Mouse (Mus musculus) thymus, adult 18-20 months (tissue): ENCODE data around the gene Camkk2.

ENCODE experiments used
- DNase-seq, 2 experiments: peaks; one replicate each; pipeline ENCODE4 v3.0.0; 2022; ENCODE audit warnings: mixed read lengths in 2 of 2

Gene Camkk2

GRCm38 (mm10) chr5:122733881-122734280 is 45.3 kb downstream of the Camkk2 start:
- DNase-seq: peak; percentile 32 to 42

DNA sequence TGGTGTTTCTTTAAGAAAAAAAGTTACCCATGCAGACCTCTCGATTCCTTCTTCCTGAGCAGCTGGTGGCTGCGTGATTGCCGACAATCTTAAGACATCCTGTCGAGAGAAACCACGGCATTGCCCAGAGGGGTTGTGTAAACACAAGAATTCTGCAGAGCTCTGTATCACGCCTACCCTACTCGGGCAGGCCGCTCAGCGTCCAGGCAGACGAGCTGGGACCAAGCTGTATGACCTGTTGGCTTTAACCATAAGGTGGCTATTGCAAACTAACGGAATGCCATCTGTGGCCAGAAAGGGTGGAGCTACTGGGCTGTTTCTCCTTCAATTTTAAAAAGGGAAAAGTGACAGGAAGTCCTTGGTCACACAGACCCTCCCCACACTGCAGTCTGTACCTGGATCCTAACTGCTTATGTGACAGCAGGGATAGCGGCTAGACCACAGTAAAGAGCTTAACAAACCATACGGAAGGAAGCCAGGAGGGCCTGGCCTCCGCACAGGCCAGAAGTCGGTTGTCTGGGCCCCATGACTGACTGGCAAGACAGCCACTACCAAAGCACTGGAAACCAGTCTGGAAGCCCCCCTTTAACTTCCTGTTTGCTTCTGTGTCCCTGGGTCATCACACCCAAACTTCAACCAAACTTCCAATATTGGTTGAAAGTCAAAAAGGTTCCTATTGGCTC is 47.1 kb downstream of the Camkk2 start:
- DNase-seq: peak; percentile 32 to 53

GRCm38 (mm10) chr5:122731321-122731720 is 47.9 kb downstream of the Camkk2 start:
- DNase-seq: peak; percentile 46 to 56

- no peak for DNase-seq
Measured at GRCm38 (mm10) chr5:122730776-122731175, 48.4 kb downstream of the Camkk2 start.

DNA sequence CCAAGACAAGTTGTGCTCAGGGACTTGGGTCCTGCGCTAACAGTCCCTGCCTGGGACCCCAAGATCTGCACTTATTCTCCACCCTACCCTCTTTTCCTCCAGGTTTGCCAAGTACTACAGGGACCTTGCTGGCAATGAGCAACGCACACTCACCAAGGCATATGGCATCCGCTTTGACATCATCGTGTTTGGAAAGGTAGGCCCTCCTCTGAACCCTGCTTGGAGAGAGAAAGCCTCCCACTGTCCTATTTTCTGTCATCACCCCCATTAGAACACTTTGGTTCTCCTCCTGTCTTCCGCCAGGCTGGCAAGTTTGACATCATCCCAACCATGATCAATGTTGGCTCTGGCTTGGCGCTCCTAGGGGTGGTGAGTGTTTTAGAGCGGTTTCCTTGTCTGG is 52.1 kb downstream of the Camkk2 start:
- DNase-seq: no peak

- no peak for DNase-seq
Measured at GRCm38 (mm10) chr5:122726595-122726994, 52.6 kb downstream of the Camkk2 start.

DNA sequence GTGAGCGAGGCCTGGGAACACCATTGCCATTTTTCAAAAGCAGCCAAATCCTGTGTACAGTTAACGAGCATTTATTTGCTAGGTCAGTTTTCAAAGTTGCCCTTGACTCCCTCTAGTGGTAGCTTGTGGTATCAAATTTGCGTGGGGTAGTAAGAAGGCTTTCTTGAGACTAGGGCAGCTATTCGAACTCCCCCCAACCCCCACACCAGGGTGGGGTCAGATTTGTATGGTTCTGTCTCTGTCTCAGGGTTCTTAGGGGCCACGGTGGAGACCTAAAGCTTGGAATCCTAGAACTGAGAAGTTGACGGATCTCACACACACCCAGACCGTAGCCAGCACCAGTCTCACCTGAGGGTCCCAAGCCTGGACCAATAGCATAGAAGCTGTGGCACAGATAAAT is 53.1 kb downstream of the Camkk2 start:
- DNase-seq: peak in 1 of 2 experiments; percentile 33

DNA sequence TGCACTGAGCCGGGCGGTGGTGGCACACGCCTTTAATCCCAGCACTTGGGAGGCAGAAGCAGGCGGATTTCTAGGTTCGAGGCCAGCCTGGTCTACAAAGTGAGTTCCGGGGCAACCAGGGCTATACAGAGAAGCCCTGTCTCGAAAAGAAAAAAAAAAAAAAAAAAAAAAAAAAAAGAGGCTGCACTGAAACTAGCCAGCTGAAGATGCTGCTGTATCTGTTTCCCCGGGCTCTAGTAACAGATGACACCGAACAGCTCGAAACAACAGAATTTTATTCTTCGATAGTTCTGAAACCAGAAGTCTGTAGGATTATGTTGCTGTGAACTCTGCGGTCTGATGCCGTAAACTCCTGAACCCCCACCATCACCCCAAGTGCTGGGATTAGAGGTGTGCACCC is 53.8 kb downstream of the Camkk2 start:
- DNase-seq: no peak

DNA sequence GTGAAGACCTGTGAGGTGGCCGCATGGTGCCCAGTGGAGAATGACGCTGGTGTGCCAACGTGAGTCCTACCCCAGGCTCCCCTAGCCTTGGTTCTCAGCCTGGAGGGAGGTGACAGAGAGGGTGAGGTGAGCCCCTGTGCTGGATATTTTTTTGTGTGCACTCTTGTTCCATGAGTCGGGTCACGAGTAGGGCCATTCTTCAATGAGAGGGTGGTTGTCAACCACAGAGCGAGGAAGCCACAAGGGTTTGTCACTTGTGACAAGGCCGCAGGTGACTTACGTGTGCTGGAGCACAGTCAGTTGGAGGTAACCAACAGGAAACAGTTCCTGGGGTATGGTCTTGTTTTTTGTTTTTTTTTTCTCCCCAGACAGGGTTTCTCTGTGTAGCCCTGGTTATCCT is 60.0 kb downstream of the Camkk2 start:
- DNase-seq: peak in 1 of 2 experiments; percentile 30

GRCm38 (mm10) chr5:122718400-122718799 is 60.8 kb downstream of the Camkk2 start:
- no peak for DNase-seq

DNA sequence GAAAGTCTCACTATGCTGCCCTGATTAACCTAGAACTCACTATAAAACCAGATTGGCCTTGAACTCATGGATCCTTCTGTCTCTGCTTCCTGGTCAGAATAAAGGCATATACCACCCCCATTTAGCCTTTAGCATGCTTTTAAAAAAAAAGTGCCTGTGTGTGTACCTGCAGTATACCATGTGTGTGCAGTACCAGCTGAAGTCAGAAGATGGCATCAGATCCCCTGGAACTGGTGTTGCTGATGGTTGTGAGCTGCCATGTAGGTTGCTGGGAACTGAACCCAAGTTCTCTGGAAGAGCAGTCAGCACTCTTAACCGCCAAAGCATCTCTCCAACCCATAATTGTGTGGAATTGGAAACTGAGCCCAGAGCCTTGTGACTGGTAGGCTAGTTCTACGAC is 62.4 kb downstream of the Camkk2 start:
- no peak for DNase-seq

- DNase-seq: no peak
Measured at GRCm38 (mm10) chr5:122715723-122716122, 63.5 kb downstream of the Camkk2 start.

GRCm38 (mm10) chr5:122708819-122709218 is 70.4 kb downstream of the Camkk2 start:
- DNase-seq: no peak

DNA sequence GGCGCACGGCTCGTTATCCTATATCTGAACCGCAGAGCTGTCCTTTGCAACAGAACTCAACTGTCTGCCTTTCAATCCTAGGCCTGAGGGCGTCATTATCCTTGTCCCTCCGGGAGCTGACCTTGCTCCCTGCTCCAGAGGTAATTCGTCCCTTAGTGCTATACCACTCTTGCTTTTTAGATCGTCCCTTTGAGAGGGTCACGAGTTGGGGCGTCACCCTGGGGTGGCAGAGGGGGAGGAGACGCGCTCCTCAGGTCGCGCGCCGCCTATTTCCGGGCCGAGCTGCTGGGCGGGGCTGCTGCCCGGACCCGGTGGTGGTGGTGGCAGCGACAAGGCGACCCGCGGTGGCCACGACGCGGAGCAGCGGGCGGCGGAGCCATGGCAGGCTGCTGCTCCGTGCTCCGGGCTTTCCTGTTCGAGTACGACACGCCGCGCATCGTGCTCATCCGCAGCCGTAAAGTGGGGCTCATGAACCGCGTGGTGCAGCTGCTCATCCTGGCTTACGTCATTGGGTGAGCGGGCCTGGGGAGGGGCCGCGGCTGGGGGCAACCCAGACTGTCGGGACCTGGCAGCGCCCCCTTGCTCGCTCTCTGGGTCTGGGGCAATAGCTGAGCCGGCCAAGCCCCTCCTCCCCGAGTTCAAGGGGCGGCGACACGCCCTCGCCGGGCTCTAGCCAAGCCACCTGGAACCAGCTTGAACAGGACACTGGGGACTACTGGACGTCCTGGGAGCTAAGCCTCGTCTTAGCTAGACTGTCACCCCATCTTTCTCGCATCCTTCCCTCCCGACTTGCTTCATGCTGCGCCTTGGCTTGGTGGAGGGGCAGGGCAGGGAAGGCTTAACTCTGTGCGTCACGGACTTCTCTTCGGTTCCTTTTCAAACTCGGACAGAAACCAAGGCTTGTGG is 71.7 kb downstream of the Camkk2 start, which contains the start of gene P2rx4:
Gene P2rx4, plus strand, starts transcription at position 269 of the 906 bp plus-strand sequence.
- DNase-seq: peak; percentile 79 to 84

DNA sequence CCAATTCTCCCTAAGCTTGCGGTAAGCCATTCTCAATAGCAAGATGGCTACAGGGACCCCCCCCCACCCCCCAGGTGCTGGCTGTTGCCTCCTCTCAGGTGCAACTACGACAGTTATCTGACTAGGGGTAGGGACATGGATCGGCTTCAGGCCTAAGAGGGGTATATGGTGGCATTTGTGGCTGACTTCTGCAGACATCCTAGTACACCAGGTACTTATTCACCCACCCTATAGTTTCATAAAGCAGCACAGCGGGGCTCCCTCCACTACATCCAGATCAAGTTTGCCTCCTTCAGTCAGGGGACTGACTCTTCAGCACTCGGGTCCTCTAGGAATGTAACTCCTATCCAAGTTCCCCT is 72.3 kb downstream of the Camkk2 start:
- no peak for DNase-seq

DNA sequence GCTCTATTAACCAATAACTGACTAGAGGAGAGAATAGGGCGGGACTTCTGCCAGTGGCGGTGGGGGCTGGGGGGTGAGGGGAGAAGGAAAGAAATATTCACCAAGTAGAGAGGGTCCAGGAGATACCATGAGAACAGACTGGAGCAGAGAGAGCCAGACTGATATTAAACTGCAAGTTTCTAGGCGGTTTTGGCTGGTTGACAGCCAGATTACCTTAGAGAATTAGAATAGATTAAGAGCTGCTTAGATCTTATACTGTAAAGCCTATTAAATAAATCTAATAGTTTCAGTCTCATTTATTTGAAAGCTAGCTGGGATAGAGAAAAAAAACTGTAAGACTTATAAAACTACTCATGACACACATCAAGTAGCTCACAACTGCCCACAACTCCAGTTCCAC is 74.0 kb downstream of the Camkk2 start:
- no peak for DNase-seq

DNA sequence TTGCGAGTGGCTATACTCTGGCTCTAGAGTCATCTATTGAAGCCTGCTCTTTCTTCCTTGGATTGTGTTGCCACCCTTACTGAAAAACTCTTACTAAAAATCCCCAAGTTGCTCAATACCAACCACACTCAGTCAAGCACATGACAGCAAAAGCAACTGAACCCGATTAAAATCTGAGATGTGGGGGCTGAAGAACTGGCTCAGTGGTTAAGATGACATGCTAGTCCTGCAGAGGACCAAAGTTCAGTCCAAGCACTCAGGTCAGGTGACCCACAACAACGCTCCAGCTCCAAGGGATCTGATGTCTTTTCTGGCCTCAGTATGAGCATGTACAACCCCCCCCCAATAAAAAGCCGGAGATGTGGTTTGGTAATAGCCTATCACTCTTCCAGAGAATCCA is 74.6 kb downstream of the Camkk2 start:
- DNase-seq: no peak

GRCm38 (mm10) chr5:122703574-122703973 is 75.6 kb downstream of the Camkk2 start:
- no peak for DNase-seq

GRCm38 (mm10) chr5:122702156-122702555 is 77.1 kb downstream of the Camkk2 start:
- no peak for DNase-seq

DNA sequence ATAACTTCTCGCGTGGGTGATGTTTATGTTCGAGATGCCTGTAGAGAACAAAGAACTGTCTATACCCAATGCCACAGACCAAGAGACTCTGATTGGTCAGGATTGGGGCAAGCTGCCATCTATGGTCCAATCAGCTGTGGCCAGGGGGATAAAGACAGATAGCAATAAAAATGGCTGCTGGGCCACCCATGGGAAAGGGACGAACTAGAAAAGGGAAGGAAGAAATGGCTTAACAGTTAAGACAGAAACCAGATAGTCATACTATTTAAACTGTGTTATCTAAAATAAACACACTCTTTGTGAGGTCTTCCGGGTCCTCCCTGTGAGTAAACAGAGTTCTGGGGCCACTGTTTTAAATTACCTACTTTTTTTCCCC is 78.4 kb downstream of the Camkk2 start:
- DNase-seq: no peak

DNA sequence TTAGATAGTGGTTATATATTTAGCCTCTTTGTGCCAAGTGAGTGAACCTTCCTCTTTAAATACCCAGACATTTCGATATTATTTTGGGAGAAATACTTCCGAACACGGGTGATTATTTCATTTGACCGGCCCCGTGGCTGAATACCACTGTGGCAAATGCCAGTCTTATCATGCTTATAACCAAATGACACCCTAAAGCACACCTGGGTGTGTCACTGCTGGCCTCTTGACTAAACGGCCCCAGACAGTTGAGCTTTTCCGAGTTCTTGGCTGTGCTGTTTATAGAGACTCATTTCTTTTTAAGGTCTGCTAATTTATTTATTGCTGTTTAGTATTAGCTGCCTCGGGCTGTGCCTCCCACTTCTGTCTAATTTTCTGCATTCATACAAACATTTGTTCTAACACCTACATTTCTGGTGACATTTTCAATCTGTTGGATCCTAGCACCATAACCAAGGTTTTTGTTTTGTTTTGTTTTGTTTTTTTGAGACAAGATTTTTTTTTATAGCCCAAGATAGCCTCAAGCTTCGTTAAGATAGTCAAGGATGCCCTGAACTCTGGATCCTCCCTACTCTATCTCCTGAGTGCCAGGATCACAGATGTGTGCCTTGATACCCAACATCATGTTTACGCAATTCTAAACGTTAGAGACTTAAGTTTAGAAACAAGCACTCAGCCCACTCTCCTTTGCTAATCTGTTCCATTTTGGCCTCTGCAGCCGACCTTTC is 78.9 kb downstream of the Camkk2 start:
- no peak for DNase-seq

GRCm38 (mm10) chr5:122698701-122699060 is 80.5 kb downstream of the Camkk2 start:
- DNase-seq: no peak

DNA sequence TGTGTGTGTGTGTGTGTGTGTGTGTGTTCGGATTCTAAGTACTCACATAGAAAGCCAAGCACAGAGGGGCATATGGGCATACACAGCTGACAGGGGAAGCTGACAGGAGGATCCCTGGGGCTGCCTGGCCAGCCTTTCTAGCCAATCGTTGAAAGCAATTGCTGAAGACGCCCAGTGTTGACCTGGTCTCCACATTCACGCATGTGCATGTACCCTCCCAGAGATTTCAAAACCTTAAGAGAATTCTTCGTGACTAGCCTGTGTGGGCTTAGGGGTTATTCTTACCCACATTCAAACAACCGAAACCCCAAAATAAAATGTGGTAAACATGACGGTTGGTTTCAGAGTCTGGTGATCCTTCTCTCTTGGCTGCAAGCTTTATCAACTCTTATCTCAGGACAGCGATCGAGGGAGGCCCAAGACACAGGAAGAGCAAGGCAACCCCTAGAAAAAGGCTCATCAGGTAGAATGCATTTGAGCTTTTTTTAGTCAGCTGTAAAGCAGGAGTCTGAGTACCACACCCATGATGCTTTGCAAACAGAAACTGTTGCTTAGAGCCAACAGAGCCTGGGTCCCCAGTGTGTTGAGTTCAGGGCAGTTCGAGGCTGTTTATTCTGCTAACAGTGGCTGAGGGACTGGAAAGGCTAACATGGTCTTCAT is 81.0 kb downstream of the Camkk2 start:
- DNase-seq: peak in 1 of 2 experiments; percentile 34
